Mouse (Mus musculus): Measurements from ENCODE around the gene Chchd2.

DNA sequence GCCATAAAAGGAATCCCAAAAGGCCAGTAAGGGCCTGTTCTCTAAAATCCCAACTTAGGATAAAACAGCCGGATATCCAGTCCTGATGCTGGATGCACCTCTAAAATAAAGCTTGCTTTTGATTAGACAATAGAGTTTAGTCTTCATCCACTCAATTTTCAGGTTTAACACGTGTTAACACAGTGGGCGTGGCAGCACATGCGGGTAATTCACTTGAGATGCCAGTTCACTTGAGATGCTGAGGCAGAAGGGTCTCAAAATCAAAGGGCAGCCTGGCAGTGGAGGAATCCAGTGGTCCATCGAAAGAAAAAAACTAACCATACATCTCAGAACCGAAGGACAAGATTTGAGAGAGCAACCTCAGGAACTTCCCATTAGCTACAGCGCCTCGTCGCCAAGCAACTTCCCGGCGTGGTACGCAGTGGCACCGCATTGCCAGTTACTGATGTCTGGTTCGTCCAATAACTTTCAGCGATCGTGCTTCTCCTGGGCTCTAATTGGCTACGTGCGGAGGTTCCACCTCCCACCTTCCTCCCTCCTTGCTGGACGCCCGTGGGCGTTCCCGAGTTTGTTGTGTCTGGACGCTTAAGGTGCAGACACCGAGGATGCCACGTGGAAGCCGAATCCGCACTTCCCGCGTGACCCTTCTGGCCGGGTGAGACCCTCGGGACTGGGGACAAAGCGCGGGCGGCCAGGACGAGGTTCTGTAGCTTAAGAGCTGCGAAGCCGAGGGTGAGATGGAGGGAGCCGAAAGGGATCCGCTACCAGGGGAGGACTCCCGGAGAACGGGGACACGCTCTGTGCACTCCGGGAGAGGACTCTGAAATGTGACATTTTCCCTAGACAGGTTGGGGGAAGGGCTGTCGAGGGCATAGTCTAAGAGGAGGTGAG lies 8.2 kb upstream of the Chchd2 start, which contains the start of gene Zbed5:
- TF ChIP-seq POLR2A (IDR thresholded peaks at IDR 0.05; ENCODE audit: control insufficient read depth, low read depth, low read length) = peak; percentile 70; the same call in 1 of the 2 replicates
- no peak for TF ChIP-seq CTCF (IDR thresholded peaks at IDR 0.05; ENCODE audit: control insufficient read depth, insufficient read depth, insufficient replicate concordance, low read depth, low read length)

Data from testis, adult 2 months (tissue).